Mouse (Mus musculus) brown adipose tissue, adult 24 weeks (tissue): ENCODE measurements around the gene Dab2ip. TPM values are rescaled to one million over a fixed set of nuclear protein-coding genes. Genes with fewer than 3 reads are reported as not detected.

Experiments
- H3K27ac ChIP-seq: fragments of 200-500 bp; replicated peaks from 2 replicates; pipeline ENCODE4 v1.5.1; 2012; ENCODE audit warnings: low read depth, mild to moderate bottlenecking, low read length
- H3K4me1 ChIP-seq: fragments of 200-500 bp; 2 replicates; pipeline ENCODE4 v1.6.1; 2012; ENCODE audit warnings: low read length, mixed read lengths; ENCODE audit not compliant: control insufficient read depth, insufficient read depth, insufficient read length
- H3K4me3 ChIP-seq: fragments of 200-500 bp; 2 replicates; pipeline ENCODE4 v1.5.1; 2012; ENCODE audit warnings: low read depth, mild to moderate bottlenecking, low read length, moderate library complexity; ENCODE audit not compliant: insufficient read depth
- polyA plus RNA-seq: library from polyadenylated mRNA; stranded (reverse); fragments of >200 nt; gene quantifications from 2 replicates; pipeline ENCODE4 v1.2.4, GENCODE M21; 2012; ENCODE audit not compliant: missing spikeins, insufficient read depth, insufficient read length

The Dab2ip gene
- polyA plus RNA-seq, 1 experiment, result 19.1 TPM

GRCm38 (mm10) chr2:35601665-35602064 lies 43.6 kb downstream of the Dab2ip start:
- peaks cover 29% of the 10 kb centered on the region for H3K4me1 ChIP-seq
- H3K27ac ChIP-seq, result no peak overlapping the region
- no peak overlapping the region for H3K4me3 ChIP-seq

- H3K4me3 ChIP-seq, result no peak overlapping the region
- H3K27ac ChIP-seq, result no peak overlapping the region
- H3K4me1 ChIP-seq, result peaks cover 36% of the 10 kb centered on the region
These were observed 49.4 kb downstream of the Dab2ip start for GRCm38 (mm10) chr2:35607476-35607875.

- H3K4me3 ChIP-seq, result no peak overlapping the region
- H3K4me1 ChIP-seq, result peaks cover 44% of the 10 kb centered on the region
- H3K27ac ChIP-seq, result no peak overlapping the region
These were observed 50.8 kb downstream of the Dab2ip start for GRCm38 (mm10) chr2:35608856-35609255.

DNA sequence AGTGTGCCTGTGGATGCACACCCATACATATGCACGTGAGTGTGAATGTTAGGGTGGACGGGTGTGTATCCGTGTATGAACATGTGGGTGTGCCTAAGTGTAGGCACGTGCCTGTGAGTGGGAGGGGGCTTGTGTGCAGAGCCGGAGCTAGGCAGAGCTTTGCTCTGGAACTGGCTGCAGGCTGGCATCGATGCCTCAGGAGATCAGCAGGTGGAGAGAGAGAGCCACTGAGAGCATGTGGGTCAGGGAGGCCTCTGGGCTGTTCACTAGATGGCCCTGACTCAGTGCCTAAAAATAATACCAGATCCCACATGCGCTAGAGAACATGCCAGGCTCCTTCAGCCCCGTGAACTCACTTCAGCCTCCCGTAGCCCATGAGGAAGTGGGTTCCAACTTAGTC lies 51.3 kb downstream of the Dab2ip start:
- Histone ChIP-seq H3K4me3 (no peak overlapping the region), H3K27ac (no peak overlapping the region), H3K4me1 (peaks cover 44% of the 10 kb centered on the region)

DNA sequence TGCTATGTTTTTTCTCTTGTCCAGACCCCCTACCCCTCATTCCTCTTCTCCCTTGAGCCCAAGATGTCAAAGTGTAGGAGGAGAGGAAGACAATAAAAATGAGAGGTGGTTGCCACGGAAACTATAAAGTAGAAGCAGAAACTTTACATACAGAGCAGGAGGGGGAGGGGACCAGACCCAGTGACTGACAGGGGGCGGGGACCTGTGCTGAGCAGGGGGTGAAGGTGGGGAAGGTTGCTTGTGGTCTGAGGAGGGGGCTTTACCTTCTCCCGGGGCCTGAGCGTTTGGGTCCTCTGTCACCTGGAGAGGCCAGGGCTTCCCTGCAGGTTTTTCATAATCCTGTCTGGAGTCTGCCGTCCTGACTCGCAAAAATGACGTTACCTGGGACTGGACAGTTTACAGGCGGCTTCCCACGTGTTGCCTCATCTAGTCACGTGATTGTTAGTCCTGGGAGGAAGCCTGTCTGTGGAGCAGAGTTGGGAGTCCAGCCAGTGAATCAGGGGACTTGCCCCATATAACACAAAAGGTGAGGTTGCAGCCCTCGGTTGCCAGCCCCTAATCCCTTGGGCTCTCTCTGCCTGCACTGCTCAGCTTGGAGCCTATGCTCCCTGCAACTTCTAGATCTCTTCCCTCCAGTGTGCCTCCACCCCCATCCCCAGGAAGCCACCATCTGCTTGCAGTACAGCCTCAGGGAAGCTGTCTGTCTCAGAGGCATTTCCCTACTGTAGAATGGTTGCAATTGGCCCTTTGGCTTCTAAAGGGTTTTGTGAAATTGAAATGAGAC lies 52.3 kb downstream of the Dab2ip start:
- Histone ChIP-seq H3K4me3 (no peak overlapping the region), H3K4me1 (peaks cover 54% of the 10 kb centered on the region), H3K27ac (no peak overlapping the region)

DNA sequence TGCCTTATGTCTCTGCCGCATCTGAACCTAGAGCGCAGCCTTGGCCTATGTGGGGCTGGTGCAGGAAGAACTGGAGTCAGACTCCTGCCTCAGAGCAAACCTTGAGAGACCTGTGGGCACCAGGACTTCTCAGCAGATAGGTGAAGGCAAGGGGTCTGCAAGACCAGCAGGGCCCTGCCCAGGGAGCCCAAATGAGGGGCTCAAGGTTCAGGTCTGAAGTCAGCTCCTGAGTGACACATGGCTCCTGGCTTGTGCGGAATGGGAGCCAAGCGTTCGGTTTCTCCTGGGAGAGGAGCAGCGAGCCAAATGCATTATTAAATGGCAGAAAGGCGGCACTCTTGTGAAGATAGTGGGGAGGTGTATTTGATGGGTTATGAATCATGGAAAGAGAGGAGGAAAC lies 52.9 kb downstream of the Dab2ip start:
- no peak overlapping the region for H3K27ac ChIP-seq
- H3K4me3 ChIP-seq, result no peak overlapping the region
- peaks cover 60% of the 10 kb centered on the region for H3K4me1 ChIP-seq

- H3K27ac ChIP-seq, result no peak overlapping the region; the same call in 1 of the 2 replicates
- H3K4me1 ChIP-seq, result peaks cover 67% of the 10 kb centered on the region
- no peak overlapping the region for H3K4me3 ChIP-seq
These were observed 53.6 kb downstream of the Dab2ip start for GRCm38 (mm10) chr2:35611645-35612044.

DNA sequence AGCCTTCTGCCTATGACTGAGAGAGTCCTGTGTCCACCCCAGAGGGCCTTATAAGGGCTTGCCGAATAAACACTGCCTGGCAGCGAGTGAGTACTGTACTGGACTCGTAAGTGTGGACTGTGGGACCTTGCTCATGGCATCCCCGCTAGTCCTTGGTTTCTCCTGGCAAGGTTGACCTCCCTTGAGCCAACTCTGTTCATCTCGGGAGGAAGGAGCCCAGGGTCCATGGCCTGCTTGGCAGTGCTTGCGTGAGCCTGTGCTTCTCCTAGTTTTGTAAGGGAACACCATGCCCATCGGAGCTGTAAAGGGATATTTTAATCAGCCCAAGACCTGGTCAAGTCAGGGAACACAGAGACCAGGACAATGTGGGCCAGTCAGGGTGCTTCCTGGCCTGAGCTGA lies 54.2 kb downstream of the Dab2ip start:
- peaks cover 70% of the 10 kb centered on the region for H3K4me1 ChIP-seq
- no peak overlapping the region for H3K4me3 ChIP-seq
- peak overlapping the region; percentile 52 for H3K27ac ChIP-seq

DNA sequence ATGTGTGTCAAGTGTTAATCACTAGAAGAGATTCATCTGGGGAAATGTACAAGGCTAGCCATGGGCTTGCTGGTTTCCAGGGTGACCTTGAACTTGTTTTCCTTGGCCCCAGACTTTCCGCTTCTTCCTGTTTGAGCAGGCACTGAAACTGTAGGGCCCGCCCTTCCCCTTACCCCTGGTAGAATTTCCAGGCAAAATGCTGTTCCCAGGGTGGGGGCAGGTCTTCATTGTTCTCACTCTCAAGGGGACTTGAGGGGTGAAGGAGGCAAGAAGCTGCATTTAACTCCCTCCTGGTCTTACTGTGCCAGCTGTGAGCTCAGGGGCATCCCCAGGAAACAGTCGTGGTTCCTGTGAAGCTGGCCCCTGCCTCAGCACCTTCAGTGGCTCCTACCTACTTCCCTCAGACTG lies 55.9 kb downstream of the Dab2ip start:
- Histone ChIP-seq H3K4me3 (no peak overlapping the region), H3K27ac (peak overlapping the region; percentile 86), H3K4me1 (peaks cover 75% of the 10 kb centered on the region)

GRCm38 (mm10) chr2:35614411-35614810 lies 56.3 kb downstream of the Dab2ip start:
- Histone ChIP-seq H3K4me1 (peaks cover 75% of the 10 kb centered on the region), H3K4me3 (no peak overlapping the region), H3K27ac (peak overlapping the region; percentile 73)

- peaks cover 74% of the 10 kb centered on the region for H3K4me1 ChIP-seq
- H3K4me3 ChIP-seq, result no peak overlapping the region
- H3K27ac ChIP-seq, result peak overlapping the region; percentile 80
These were observed 57.3 kb downstream of the Dab2ip start for GRCm38 (mm10) chr2:35615366-35615765.

GRCm38 (mm10) chr2:35615977-35616376 lies 57.9 kb downstream of the Dab2ip start:
- no peak overlapping the region for H3K4me3 ChIP-seq
- peaks cover 68% of the 10 kb centered on the region for H3K4me1 ChIP-seq
- H3K27ac ChIP-seq, result peak overlapping the region; percentile 80

- Histone ChIP-seq H3K4me1 (peaks cover 57% of the 10 kb centered on the region), H3K4me3 (no peak overlapping the region), H3K27ac (peak overlapping the region; percentile 80)
These were observed 59.0 kb downstream of the Dab2ip start for GRCm38 (mm10) chr2:35616891-35617658.

DNA sequence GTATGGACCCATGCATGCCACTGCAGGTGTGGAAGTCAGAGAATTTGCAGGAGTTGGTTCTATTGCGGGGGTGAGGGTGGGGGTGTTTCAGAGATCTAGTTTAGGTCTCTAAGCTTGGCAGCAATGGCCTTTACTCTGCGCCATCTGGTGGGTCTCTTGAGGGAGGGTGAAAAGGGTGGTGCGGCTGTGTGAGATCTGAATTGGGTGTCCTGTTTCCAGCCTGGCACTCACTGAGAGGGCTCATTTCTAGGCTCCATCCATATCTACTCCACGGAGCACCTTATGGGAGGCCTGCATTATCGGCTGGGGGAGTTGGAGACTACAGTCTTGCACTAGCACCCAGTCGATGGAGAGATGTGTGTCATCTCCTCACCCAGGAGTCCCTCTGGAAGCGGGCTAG lies 60.9 kb downstream of the Dab2ip start:
- Histone ChIP-seq H3K4me1 (peaks cover 40% of the 10 kb centered on the region), H3K4me3 (no peak overlapping the region), H3K27ac (no peak overlapping the region)

DNA sequence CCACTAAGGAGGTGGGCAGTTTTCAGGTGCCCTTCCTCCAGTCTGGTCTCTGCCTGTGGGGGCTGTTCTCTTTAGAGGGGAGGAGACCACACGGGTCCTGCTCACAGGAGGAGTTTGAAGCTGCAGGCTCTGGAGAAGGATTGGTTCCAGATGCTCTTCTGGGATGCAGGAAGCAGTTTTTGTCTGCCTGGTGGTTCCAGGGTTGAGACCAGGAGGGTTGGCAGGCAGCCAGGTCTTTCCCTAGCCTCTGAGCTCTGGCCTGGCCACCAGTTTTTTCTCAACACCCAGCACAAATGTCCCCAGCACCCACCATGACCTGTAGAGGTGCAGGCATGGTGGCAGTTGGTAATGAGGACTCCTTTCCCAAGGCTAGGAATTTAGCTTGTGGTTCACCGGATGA lies 61.5 kb downstream of the Dab2ip start:
- H3K4me1 ChIP-seq, result peaks cover 37% of the 10 kb centered on the region
- no peak overlapping the region for H3K4me3 ChIP-seq
- H3K27ac ChIP-seq, result 0 out of 2 replicates have a peak overlapping the region, but pooled peaks have one; percentile 17
